Mouse (Mus musculus): Measurements from ENCODE around the gene Srrd. TPM values are rescaled to one million over a fixed set of nuclear protein-coding genes. Genes with fewer than 3 reads are reported as not detected.

Gene Srrd
- total and polyA plus RNA-seq, 3 experiments: 36.5 to 49.3 TPM; not detected in 1

- no peaks in the 10 kb centered on the region for H3K9me3 ChIP-seq (replicated peaks; ENCODE audit: insufficient read depth, low read length)
- H3K79me2 ChIP-seq (ENCODE audit: control insufficient read depth, insufficient read depth, low read length, poor library complexity): no peaks in the 10 kb centered on the region
- H3K36me3 ChIP-seq (ENCODE audit: control insufficient read depth in 1 of 2, insufficient read depth in 2 of 2, low read length in 2 of 2): no peaks in the 10 kb centered on the region; a peak in 1 of 4 replicates
- no peak overlapping the region for H3K4me3 ChIP-seq (ENCODE audit: control insufficient read depth in 1 of 2, insufficient read depth in 1 of 2, low read depth in 2 of 2, low read length in 2 of 2)
- no peak for DNase-seq (ENCODE audit: low read depth, low spot score)
- no peak overlapping the region for H3K27ac ChIP-seq (ENCODE audit: control insufficient read depth, low read depth, low read length)
- no peak overlapping the region for H3K9ac ChIP-seq (ENCODE audit: control insufficient read depth, low read depth, low read length, poor library complexity, severe bottlenecking)
- no peaks in the 10 kb centered on the region for H3K4me1 ChIP-seq (ENCODE audit: control insufficient read depth in 1 of 2, insufficient read depth in 2 of 2, low read length in 2 of 2)
- no peak for TF ChIP-seq BHLHE40 (IDR thresholded peaks at IDR 0.05; ENCODE audit: borderline replicate concordance, low read depth, low read length)
- TF ChIP-seq POLR2A (IDR thresholded peaks at IDR 0.05; ENCODE audit: control insufficient read depth in 1 of 2, insufficient read depth in 1 of 2, low read depth in 1 of 2, low read length in 2 of 2, poor library complexity in 1 of 2): no peak
- no peak for TF ChIP-seq NELFE (IDR thresholded peaks at IDR 0.05; ENCODE audit: low read depth, low read length)
- TF ChIP-seq SMC3 (IDR thresholded peaks at IDR 0.05; ENCODE audit: low read depth, low read length): no peak
- no peak for TF ChIP-seq ELF1 (IDR thresholded peaks at IDR 0.05; ENCODE audit: low read depth, low read length)
- TF ChIP-seq GATA1 (IDR thresholded peaks at IDR 0.05; ENCODE audit: low read depth, low read length): no peak
- no peak for TF ChIP-seq TCF12 (IDR thresholded peaks at IDR 0.05; ENCODE audit: low read depth, low read length)
- no peak for TF ChIP-seq E2F4 (IDR thresholded peaks at IDR 0.05; ENCODE audit: borderline replicate concordance, low read depth, low read length)
- no peak for TF ChIP-seq POLR2AphosphoS2 (IDR thresholded peaks at IDR 0.05; ENCODE audit: low read length)
- TF ChIP-seq GABPA (IDR thresholded peaks at IDR 0.05; ENCODE audit: low read depth, low read length): no peak
- no peak for TF ChIP-seq USF1 (IDR thresholded peaks at IDR 0.05; ENCODE audit: low read depth, low read length)
- no peak for TF ChIP-seq EP300 (IDR thresholded peaks at IDR 0.05; ENCODE audit: low read depth in 1 of 2, low read length in 2 of 2)
- no peak for TF ChIP-seq MAFK (IDR thresholded peaks at IDR 0.05; ENCODE audit: borderline replicate concordance, low read depth, low read length)
- TF ChIP-seq RCOR1 (IDR thresholded peaks at IDR 0.05; ENCODE audit: low read depth, low read length): no peak
- TF ChIP-seq POLR2AphosphoS5 (IDR thresholded peaks at IDR 0.05; ENCODE audit: borderline replicate concordance, low read depth, low read length): no peak
- no peak for TF ChIP-seq ZKSCAN1 (IDR thresholded peaks at IDR 0.05; ENCODE audit: low read depth, low read length)
- no peaks in the 10 kb centered on the region for H3K27me3 ChIP-seq (ENCODE audit: control insufficient read depth in 1 of 2, insufficient read depth in 2 of 2, low read length in 2 of 2)
Observed at GRCm38 (mm10) chr5:112367338-112367737, 24.5 kb upstream of the Srrd start.

GRCm38 (mm10) chr5:112366879-112367278 lies 24.0 kb upstream of the Srrd start:
- Histone ChIP-seq H3K4me3 (ENCODE audit: control insufficient read depth in 1 of 2, insufficient read depth in 1 of 2, low read depth in 2 of 2, low read length in 2 of 2) (no peak overlapping the region), H3K27me3 (ENCODE audit: control insufficient read depth in 1 of 2, insufficient read depth in 2 of 2, low read length in 2 of 2) (no peaks in the 10 kb centered on the region), H3K79me2 (ENCODE audit: control insufficient read depth, insufficient read depth, low read length, poor library complexity) (no peaks in the 10 kb centered on the region), H3K36me3 (ENCODE audit: control insufficient read depth in 1 of 2, insufficient read depth in 2 of 2, low read length in 2 of 2) (no peaks in the 10 kb centered on the region; a peak in 1 of 4 replicates), H3K4me1 (ENCODE audit: control insufficient read depth in 1 of 2, insufficient read depth in 2 of 2, low read length in 2 of 2) (no peaks in the 10 kb centered on the region), H3K9me3 (replicated peaks; ENCODE audit: insufficient read depth, low read length) (no peaks in the 10 kb centered on the region), H3K9ac (ENCODE audit: control insufficient read depth, low read depth, low read length, poor library complexity, severe bottlenecking) (no peak overlapping the region), H3K27ac (ENCODE audit: control insufficient read depth, low read depth, low read length) (no peak overlapping the region)
- no peak for TF ChIP-seq E2F4 (IDR thresholded peaks at IDR 0.05; ENCODE audit: borderline replicate concordance, low read depth, low read length)
- TF ChIP-seq UBTF (IDR thresholded peaks at IDR 0.05; ENCODE audit: borderline replicate concordance, insufficient read depth, low read depth, low read length): no peak
- no peak for TF ChIP-seq CTCF (IDR thresholded peaks at IDR 0.05 in 2 of 3, conservative IDR thresholded peaks at IDR 0.05 in 1 of 3; ENCODE audit: control insufficient read depth in 1 of 3, insufficient read depth in 1 of 3, low read depth in 2 of 3, low read length in 3 of 3, poor library complexity in 1 of 3, severe bottlenecking in 1 of 3)
- no peak for TF ChIP-seq MAFK (IDR thresholded peaks at IDR 0.05; ENCODE audit: borderline replicate concordance, low read depth, low read length)
- no peak for TF ChIP-seq RCOR1 (IDR thresholded peaks at IDR 0.05; ENCODE audit: low read depth, low read length)
- no peak for TF ChIP-seq USF1 (IDR thresholded peaks at IDR 0.05; ENCODE audit: low read depth, low read length)
- no peak for TF ChIP-seq POLR2AphosphoS5 (IDR thresholded peaks at IDR 0.05; ENCODE audit: borderline replicate concordance, low read depth, low read length)
- TF ChIP-seq CHD2 (IDR thresholded peaks at IDR 0.05; ENCODE audit: low read length): no peak
- TF ChIP-seq ZMIZ1 (IDR thresholded peaks at IDR 0.05; ENCODE audit: low read depth, low read length): no peak
- no peak for DNase-seq (ENCODE audit: low read depth, low spot score)

Data from MEL (cell line).